ENCODE assay signal across 16 mouse cellular contexts in genomic region chr6:119319358-119319757, GRCm38 (mm10). TPM values are rescaled to one million over a fixed set of nuclear protein-coding genes. Genes with fewer than 3 reads are reported as not detected.
DNase-seq lines count a peak whose midpoint lies in the region; ATAC-seq and TF ChIP-seq lines count a peak whose summit lies in the region.
"Had no signal": no experiment of that assay in that cellular context is flagged by ENCODE, and none has a peak within 500 bp of the region (broad histone marks: within the 10 kb centered on the region; RNA-seq: fewer than 3 reads in every experiment).

No protein-coding gene starts in this region.

- H3K36me3 ChIP-seq in forebrain, embryonic 11.5 days (ENCODE audit: control insufficient read depth, insufficient read depth, low read length) = no peaks in the 10 kb centered on the region
- no peaks in the 10 kb centered on the region for H3K36me3 ChIP-seq in forebrain, embryonic 13.5 days (ENCODE audit: poor library complexity, severe bottlenecking)
- no peaks in the 10 kb centered on the region for H3K36me3 ChIP-seq in lung, postnatal 0 days (ENCODE audit: insufficient read depth, low read length)
- no peaks in the 10 kb centered on the region for H3K36me3 ChIP-seq in ES-E14 (ENCODE audit: control insufficient read depth, insufficient read depth, low read length, poor library complexity, severe bottlenecking)
- peaks cover 10% of the 10 kb centered on the region; the same call in 1 of the 2 replicates for H3K36me3 ChIP-seq in forebrain, postnatal 0 days (ENCODE audit: insufficient read depth)
- H3K36me3 ChIP-seq: midbrain, embryonic 12.5 days had no signal

- no peak for TF ChIP-seq EP300 in lung, postnatal 0 days (IDR thresholded peaks at IDR 0.05)

- peak overlapping the region; percentile 39; the same call in 1 of the 2 replicates for H3K27ac ChIP-seq in forebrain, embryonic 11.5 days (ENCODE audit: low read depth, low read length)
- H3K27ac ChIP-seq in forebrain, embryonic 13.5 days = no peak overlapping the region
- no peak overlapping the region for H3K27ac ChIP-seq in lung, postnatal 0 days (ENCODE audit: low read length)
- H3K27ac ChIP-seq in ES-E14 (ENCODE audit: insufficient read depth, low read depth, low read length, poor library complexity, severe bottlenecking) = no peak overlapping the region
- H3K27ac ChIP-seq in forebrain, postnatal 0 days (ENCODE audit: low read depth, low read length) = 0 out of 2 replicates have a peak overlapping the region, but pooled peaks have one; percentile 15
- H3K27ac ChIP-seq: midbrain, embryonic 12.5 days; neural tube, embryonic 15.5 days had no signal

- peaks cover 2% of the 10 kb centered on the region for H3K4me1 ChIP-seq in forebrain, embryonic 11.5 days (replicated peaks; ENCODE audit: control insufficient read depth, insufficient read depth, low read length)
- H3K4me1 ChIP-seq in forebrain, embryonic 13.5 days = peaks cover 20% of the 10 kb centered on the region
- H3K4me1 ChIP-seq in lung, postnatal 0 days (ENCODE audit: insufficient read depth, low read depth, low read length) = no peaks in the 10 kb centered on the region
- peaks cover 3 to 10% of the 10 kb centered on the region in 2 experiments; a peak in 2 of 4 replicates for H3K4me1 ChIP-seq in ES-E14 (ENCODE audit: control insufficient read depth in 2 of 2, insufficient read depth in 2 of 2, low read length in 2 of 2, poor library complexity in 1 of 2)
- H3K4me1 ChIP-seq in forebrain, postnatal 0 days (ENCODE audit: insufficient read depth) = 0 out of 2 replicates have a peak, but pooled peaks cover 1% of the 10 kb centered on the region

- ATAC-seq in forebrain, embryonic 11.5 days (replicated peaks; ENCODE audit: low FRiP score) = no peak; the same call in 1 of the 2 replicates
- no peak for ATAC-seq in forebrain, embryonic 13.5 days
- ATAC-seq in lung, postnatal 0 days = no peak
- 0 out of 2 replicates have a peak, but pooled peaks have one; percentile 1 for ATAC-seq in forebrain, postnatal 0 days
- no peak for ATAC-seq in monocyte, adult 5-6 weeks (replicated peaks; ENCODE audit: insufficient number of reproducible peaks, low FRiP score, low TSS enrichment, poor library complexity, severe bottlenecking)

- 80% methylated on average over 2 of the region's 2 CpGs for WGBS in forebrain, embryonic 11.5 days
- WGBS in forebrain, embryonic 13.5 days = 82% methylated on average over 2 of the region's 2 CpGs
- 74% methylated on average over 2 of the region's 2 CpGs for WGBS in lung, postnatal 0 days
- 81% methylated on average over 2 of the region's 2 CpGs for WGBS in forebrain, postnatal 0 days

- H3K4me3 ChIP-seq in forebrain, embryonic 11.5 days (ENCODE audit: low read depth, low read length) = no peak overlapping the region
- no peak overlapping the region for H3K4me3 ChIP-seq in forebrain, embryonic 13.5 days
- no peak overlapping the region for H3K4me3 ChIP-seq in lung, postnatal 0 days (ENCODE audit: low read depth, low read length)
- no peak overlapping the region for H3K4me3 ChIP-seq in ES-E14 (ENCODE audit: insufficient read depth in 1 of 2, low read depth in 1 of 2, low read length in 2 of 2, poor library complexity in 1 of 2, severe bottlenecking in 1 of 2)
- no peak overlapping the region for H3K4me3 ChIP-seq in forebrain, postnatal 0 days (ENCODE audit: low read depth, low read length)
- H3K4me3 ChIP-seq: midbrain, embryonic 12.5 days; neural tube, embryonic 15.5 days had no signal

- no peak overlapping the region for H3K9ac ChIP-seq in forebrain, embryonic 11.5 days (ENCODE audit: low read length)
- H3K9ac ChIP-seq in forebrain, embryonic 13.5 days = no peak overlapping the region
- no peak overlapping the region for H3K9ac ChIP-seq in lung, postnatal 0 days (replicated peaks; ENCODE audit: low read depth)
- no peak overlapping the region for H3K9ac ChIP-seq in ES-E14 (ENCODE audit: insufficient read depth, low read depth, low read length, poor library complexity, severe bottlenecking)
- H3K9ac ChIP-seq in forebrain, postnatal 0 days = no peak overlapping the region
- H3K9ac ChIP-seq: lung, embryonic 14.5 days; midbrain, embryonic 12.5 days; neural tube, embryonic 15.5 days had no signal

- in situ Hi-C loops in ES-E14 (cut with MboI; ENCODE audit: low sequenced_read_pairs in 2 of 2, unreplicated experiment in 2 of 2) = no loop called here

- TF ChIP-seq CTCF in lung, postnatal 0 days (IDR thresholded peaks at IDR 0.05) = peak; percentile 25; the same call in 1 of the 2 replicates
- TF ChIP-seq CTCF in forebrain, postnatal 0 days (IDR thresholded peaks at IDR 0.05; ENCODE audit: low read depth) = peak; percentile 58

- no peaks in the 10 kb centered on the region for H3K9me3 ChIP-seq in forebrain, embryonic 11.5 days (ENCODE audit: control insufficient read depth, low read length)
- H3K9me3 ChIP-seq in forebrain, embryonic 13.5 days (replicated peaks) = no peaks in the 10 kb centered on the region
- H3K9me3 ChIP-seq in lung, postnatal 0 days (ENCODE audit: low read length) = no peaks in the 10 kb centered on the region
- no peaks in the 10 kb centered on the region for H3K9me3 ChIP-seq in ES-E14 (ENCODE audit: control insufficient read depth, insufficient read depth, low read depth, low read length)
- no peaks in the 10 kb centered on the region for H3K9me3 ChIP-seq in forebrain, postnatal 0 days (ENCODE audit: low read length)
- H3K9me3 ChIP-seq: midbrain, embryonic 12.5 days; neural tube, embryonic 15.5 days had no signal

- no peaks in the 10 kb centered on the region for H3K27me3 ChIP-seq in forebrain, embryonic 11.5 days (ENCODE audit: control insufficient read depth, insufficient read depth, low read length)
- H3K27me3 ChIP-seq in forebrain, embryonic 13.5 days = peaks cover 23% of the 10 kb centered on the region
- no peaks in the 10 kb centered on the region for H3K27me3 ChIP-seq in lung, postnatal 0 days (replicated peaks; ENCODE audit: insufficient read depth, low read length)
- no peaks in the 10 kb centered on the region for H3K27me3 ChIP-seq in forebrain, postnatal 0 days (ENCODE audit: insufficient read depth, low read length)

- peak; percentile 69 for DNase-seq in forebrain, embryonic 11.5 days (ENCODE audit: low spot score)
- DNase-seq in lung, postnatal 0 days (ENCODE audit: low spot score) = no peak
- DNase-seq in lung, postnatal 25 days (ENCODE audit: low spot score) = no peak
- peak; percentile 47 for DNase-seq in ES-E14 (ENCODE audit: low read depth, low spot score)
- no peak for DNase-seq in forebrain, postnatal 0 days
- no peak for DNase-seq in heart, adult 9 months (ENCODE audit: low spot score in 2 of 2)
- DNase-seq: adrenal gland, postnatal 14 days; heart, postnatal 14 days; kidney, adult 8-10 months; left cerebral cortex, postnatal 4 days; lung, embryonic 14.5 days had no signal

- H3K4me2 ChIP-seq in forebrain, embryonic 11.5 days (ENCODE audit: low read depth, low read length, severe bottlenecking) = no peak overlapping the region
- H3K4me2 ChIP-seq in forebrain, embryonic 13.5 days = no peak overlapping the region
- no peak overlapping the region for H3K4me2 ChIP-seq in lung, postnatal 0 days (replicated peaks; ENCODE audit: low read depth, low read length)
- no peak overlapping the region for H3K4me2 ChIP-seq in forebrain, postnatal 0 days (ENCODE audit: low read depth)
- H3K4me2 ChIP-seq: lung, embryonic 14.5 days; midbrain, embryonic 12.5 days; neural tube, embryonic 15.5 days had no signal

TF ChIP-seq in ES-E14, 5 proteins besides CTCF, POLR2A, EP300 and RAD21:
- TF ChIP-seq ZNF384 (IDR thresholded peaks at IDR 0.05; ENCODE audit: low read depth, low read length) (no peak), ZC3H11A (IDR thresholded peaks at IDR 0.05; ENCODE audit: borderline replicate concordance, low read depth, low read length) (0 out of 2 replicates have a peak, but pooled peaks have one; percentile 4)

RNA-seq across cellular contexts. Expression of gene Lrtm2, which starts 11.2 kb away (rescaled TPM):
- 0.16 and 0.67 TPM in 2 replicates for polyA plus RNA-seq in forebrain, embryonic 11.5 days (2014; fragmentation: Nextera tagmentation; extraction: Ambion mirVana)
- 1.1 and 2.0 TPM in 2 replicates for polyA plus RNA-seq in forebrain, embryonic 13.5 days (2015; fragmentation: Nextera tagmentation; extraction: Ambion mirVana)
- polyA plus RNA-seq in lung, postnatal 0 days (2015; fragmentation: Nextera tagmentation; extraction: Ambion mirVana) = 0.20 and 0.29 TPM in 2 replicates
- 1.3 and 1.5 TPM in 2 replicates for total RNA-seq in ES-E14 (2012; rRNA removed)
- 12.8 and 17.8 TPM in 2 replicates for total RNA-seq in forebrain, postnatal 0 days (2014; rRNA removed)
- 8.8 and 12.7 TPM in 2 replicates for polyA plus RNA-seq in forebrain, postnatal 0 days (2015; fragmentation: Nextera tagmentation; extraction: Ambion mirVana)
- total RNA-seq in monocyte, adult 5-6 weeks (2017) = 0.11 to 1.6 TPM (median 0.48 TPM) in 3 replicates
- total RNA-seq: adrenal gland, postnatal 14 days had no signal
- polyA plus RNA-seq: embryonic facial prominence, embryonic 11.5 days had no signal

Comparison
In these comparisons a context has a peak if more than half of its experiments do, and no peak if none do; other contexts are left out.
1. DNase-seq: peak in forebrain, embryonic 11.5 days (single experiment) and ES-E14 (single experiment); none in lung, postnatal 0 days (single experiment), lung, postnatal 25 days (single experiment), forebrain, postnatal 0 days (single experiment) and heart, adult 9 months (0 of 2).
2. H3K27ac ChIP-seq: peak in forebrain, embryonic 11.5 days (single experiment) and forebrain, postnatal 0 days (single experiment); none in forebrain, embryonic 13.5 days (single experiment), lung, postnatal 0 days (single experiment) and ES-E14 (single experiment).